20 mouse cellular contexts compared by ENCODE assay signal in the genomic region with DNA sequence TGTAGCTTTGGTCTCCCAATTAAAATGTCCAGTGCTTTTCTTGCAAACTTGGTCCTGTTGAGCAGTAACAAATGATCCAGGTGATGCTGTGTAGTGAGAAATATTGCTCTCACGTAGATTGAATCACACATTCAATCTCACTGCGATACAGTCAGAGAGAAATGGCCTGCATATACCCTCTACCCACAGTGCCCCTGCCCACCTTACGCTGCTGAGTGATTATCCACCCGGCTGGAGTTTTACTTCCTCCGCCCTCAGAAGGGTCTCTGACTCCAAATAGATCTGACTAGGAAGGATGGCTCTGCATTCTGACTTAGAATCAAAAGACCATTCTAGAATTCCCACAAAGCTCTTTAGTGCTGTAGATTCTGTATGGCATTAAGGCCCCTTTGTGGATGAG. TPM values are rescaled to one million over a fixed set of nuclear protein-coding genes. Genes with fewer than 3 reads are reported as not detected.
DNase-seq lines count a peak whose midpoint lies in the region; ATAC-seq lines count a peak whose summit lies in the region.
"Had no signal": no experiment of that assay in that cellular context is flagged by ENCODE, and none has a peak within 500 bp of the region (broad histone marks: within the 10 kb centered on the region; RNA-seq: fewer than 3 reads in every experiment).

No protein-coding gene starts in this region.

- H3K27me3 ChIP-seq in midbrain, embryonic 10.5 days (ENCODE audit: low read depth, poor library complexity, severe bottlenecking): peaks cover 13% of the 10 kb centered on the region
- H3K27me3 ChIP-seq in midbrain, embryonic 15.5 days (replicated peaks): no peaks in the 10 kb centered on the region
- peaks cover 16% of the 10 kb centered on the region for H3K27me3 ChIP-seq in embryonic facial prominence, embryonic 10.5 days (replicated peaks; ENCODE audit: low read depth, poor library complexity, severe bottlenecking)
- H3K27me3 ChIP-seq in limb, embryonic 11.5 days (ENCODE audit: control insufficient read depth, insufficient read depth, low read length): no peaks in the 10 kb centered on the region
- H3K27me3 ChIP-seq in neural tube, embryonic 14.5 days (ENCODE audit: control insufficient read depth, insufficient read depth, low read length): no peaks in the 10 kb centered on the region
- H3K27me3 ChIP-seq: CH12.LX; hindbrain, embryonic 15.5 days; Patski had no signal

- no peak for ATAC-seq in midbrain, embryonic 15.5 days (replicated peaks)
- no peak for ATAC-seq in limb, embryonic 11.5 days (ENCODE audit: insufficient number of reproducible peaks, low FRiP score, low TSS enrichment, low read depth)
- ATAC-seq in neural tube, embryonic 14.5 days (ENCODE audit: low read depth): 0 out of 2 replicates have a peak, but pooled peaks have one; percentile 42
- ATAC-seq: forebrain, embryonic 13.5 days; forebrain, postnatal 0 days; Patski had no signal

- no peaks in the 10 kb centered on the region for H3K9me3 ChIP-seq in midbrain, embryonic 10.5 days (replicated peaks)
- H3K9me3 ChIP-seq in midbrain, embryonic 15.5 days: no peaks in the 10 kb centered on the region
- H3K9me3 ChIP-seq in embryonic facial prominence, embryonic 10.5 days: no peaks in the 10 kb centered on the region
- no peaks in the 10 kb centered on the region for H3K9me3 ChIP-seq in limb, embryonic 11.5 days (ENCODE audit: control insufficient read depth, low read length)
- H3K9me3 ChIP-seq in neural tube, embryonic 14.5 days (ENCODE audit: control insufficient read depth, low read length): no peaks in the 10 kb centered on the region
- H3K9me3 ChIP-seq: forebrain, embryonic 13.5 days; heart, embryonic 13.5 days; hindbrain, embryonic 15.5 days had no signal

- 0 out of 2 replicates have a peak, but pooled peaks cover 4% of the 10 kb centered on the region for H3K36me3 ChIP-seq in midbrain, embryonic 10.5 days
- H3K36me3 ChIP-seq in midbrain, embryonic 15.5 days (replicated peaks): no peaks in the 10 kb centered on the region
- no peaks in the 10 kb centered on the region for H3K36me3 ChIP-seq in embryonic facial prominence, embryonic 10.5 days (replicated peaks)
- no peaks in the 10 kb centered on the region for H3K36me3 ChIP-seq in limb, embryonic 11.5 days (ENCODE audit: control insufficient read depth, insufficient read depth, low read length)
- H3K36me3 ChIP-seq in neural tube, embryonic 14.5 days (ENCODE audit: control insufficient read depth, insufficient read depth, low read length): no peaks in the 10 kb centered on the region
- H3K36me3 ChIP-seq: heart, embryonic 13.5 days; hindbrain, embryonic 15.5 days had no signal

- H3K4me1 ChIP-seq in midbrain, embryonic 10.5 days: peaks cover 22% of the 10 kb centered on the region
- H3K4me1 ChIP-seq in midbrain, embryonic 15.5 days: peaks cover 3% of the 10 kb centered on the region; the same call in 1 of the 2 replicates
- peaks cover 17% of the 10 kb centered on the region for H3K4me1 ChIP-seq in embryonic facial prominence, embryonic 10.5 days
- peaks cover 10% of the 10 kb centered on the region; the same call in 1 of the 2 replicates for H3K4me1 ChIP-seq in limb, embryonic 11.5 days (ENCODE audit: control insufficient read depth, insufficient read depth, low read length)
- H3K4me1 ChIP-seq in neural tube, embryonic 14.5 days (ENCODE audit: control insufficient read depth, insufficient read depth, low read length): no peaks in the 10 kb centered on the region

- H3K27ac ChIP-seq in midbrain, embryonic 10.5 days (replicated peaks): peak overlapping the region; percentile 55; the same call in 1 of the 2 replicates
- H3K27ac ChIP-seq in midbrain, embryonic 15.5 days: no peak overlapping the region
- H3K27ac ChIP-seq in embryonic facial prominence, embryonic 10.5 days (replicated peaks): 0 out of 2 replicates have a peak overlapping the region, but pooled peaks have one; percentile 32
- H3K27ac ChIP-seq in limb, embryonic 11.5 days (replicated peaks; ENCODE audit: low read depth, low read length): peak overlapping the region; percentile 48
- peak overlapping the region; percentile 16; the same call in 1 of the 2 replicates for H3K27ac ChIP-seq in neural tube, embryonic 14.5 days (ENCODE audit: low read depth, low read length)
- H3K27ac ChIP-seq: forebrain, embryonic 13.5 days; heart, embryonic 13.5 days; hindbrain, embryonic 15.5 days had no signal

- WGBS in midbrain, embryonic 10.5 days: 91% methylated on average over 5 of the region's 5 CpGs
- WGBS in midbrain, embryonic 15.5 days: 77% methylated on average over 5 of the region's 5 CpGs
- 90% methylated on average over 5 of the region's 5 CpGs for WGBS in embryonic facial prominence, embryonic 10.5 days
- 83% methylated on average over 5 of the region's 5 CpGs for WGBS in limb, embryonic 11.5 days
- WGBS in neural tube, embryonic 14.5 days: 46% methylated on average over 5 of the region's 5 CpGs

- H3K4me2 ChIP-seq in midbrain, embryonic 15.5 days: no peak overlapping the region
- H3K4me2 ChIP-seq in limb, embryonic 11.5 days (ENCODE audit: low read depth, severe bottlenecking): no peak overlapping the region
- no peak overlapping the region for H3K4me2 ChIP-seq in neural tube, embryonic 14.5 days (ENCODE audit: low read depth, low read length)
- H3K4me2 ChIP-seq: forebrain, embryonic 13.5 days; heart, embryonic 13.5 days; hindbrain, embryonic 15.5 days had no signal

- no peak overlapping the region for H3K9ac ChIP-seq in midbrain, embryonic 15.5 days
- H3K9ac ChIP-seq in limb, embryonic 11.5 days (ENCODE audit: low read length): no peak overlapping the region
- H3K9ac ChIP-seq in neural tube, embryonic 14.5 days (replicated peaks; ENCODE audit: low read depth, low read length): no peak overlapping the region
- H3K9ac ChIP-seq: forebrain, embryonic 13.5 days; forebrain, postnatal 0 days; heart, embryonic 13.5 days; hindbrain, embryonic 15.5 days had no signal

- no peak overlapping the region for H3K4me3 ChIP-seq in midbrain, embryonic 10.5 days
- H3K4me3 ChIP-seq in midbrain, embryonic 15.5 days: no peak overlapping the region
- no peak overlapping the region for H3K4me3 ChIP-seq in embryonic facial prominence, embryonic 10.5 days
- no peak overlapping the region for H3K4me3 ChIP-seq in limb, embryonic 11.5 days (ENCODE audit: low read depth, low read length)
- H3K4me3 ChIP-seq in neural tube, embryonic 14.5 days (ENCODE audit: low read depth, low read length): no peak overlapping the region
- H3K4me3 ChIP-seq: forebrain, embryonic 13.5 days; heart, embryonic 13.5 days; hindbrain, embryonic 15.5 days had no signal

- no peak for DNase-seq in midbrain, embryonic 10.5 days (ENCODE audit: low spot score)
- DNase-seq in embryonic facial prominence, embryonic 10.5 days (ENCODE audit: low spot score): no peak
- DNase-seq in limb, embryonic 11.5 days (ENCODE audit: low spot score): no peak
- no peak for DNase-seq in yolk sac, embryonic 10.5 days (ENCODE audit: low spot score)
- DNase-seq in gastrocnemius, adult 8-10 months (ENCODE audit: low spot score in 2 of 2): no peak
- DNase-seq: adrenal gland, adult 2 months; adrenal gland, postnatal 25 days; cerebellum, adult 18-20 months; cerebellum, adult 9-11 months; cerebellum, postnatal 36 days; forebrain, postnatal 0 days; gastrocnemius, postnatal 25 days; heart, postnatal 36 days had no signal

RNA-seq across cellular contexts. Expression of a gene that starts 32.4 kb away (rescaled TPM):
- 9.0 and 9.4 TPM in 2 replicates for polyA plus RNA-seq in midbrain, embryonic 10.5 days (2016; fragmentation: Nextera tagmentation; extraction: Ambion mirVana)
- polyA plus RNA-seq in midbrain, embryonic 15.5 days (2015; fragmentation: Nextera tagmentation; extraction: Ambion mirVana): 10.9 and 14.8 TPM in 2 replicates
- 1.2 and 3.6 TPM in 2 replicates for polyA plus RNA-seq in embryonic facial prominence, embryonic 10.5 days (2016; fragmentation: Nextera tagmentation; extraction: Ambion mirVana)
- polyA plus RNA-seq in limb, embryonic 11.5 days (2014; fragmentation: Nextera tagmentation; extraction: Ambion mirVana): 0.51 and 0.55 TPM in 2 replicates
- 9.0 and 13.2 TPM in 2 replicates for polyA plus RNA-seq in neural tube, embryonic 14.5 days (2014; fragmentation: Nextera tagmentation; extraction: Ambion mirVana)
- 1 to 10 TPM in 2 of 4 experiments, under 1 TPM in 2; 0.56 to 1.8 (median 0.90) TPM for total RNA-seq in gastrocnemius, adult 8-10 months (2022)
